Mouse (Mus musculus): ENCODE results near the gene Gpsm2.

DNA sequence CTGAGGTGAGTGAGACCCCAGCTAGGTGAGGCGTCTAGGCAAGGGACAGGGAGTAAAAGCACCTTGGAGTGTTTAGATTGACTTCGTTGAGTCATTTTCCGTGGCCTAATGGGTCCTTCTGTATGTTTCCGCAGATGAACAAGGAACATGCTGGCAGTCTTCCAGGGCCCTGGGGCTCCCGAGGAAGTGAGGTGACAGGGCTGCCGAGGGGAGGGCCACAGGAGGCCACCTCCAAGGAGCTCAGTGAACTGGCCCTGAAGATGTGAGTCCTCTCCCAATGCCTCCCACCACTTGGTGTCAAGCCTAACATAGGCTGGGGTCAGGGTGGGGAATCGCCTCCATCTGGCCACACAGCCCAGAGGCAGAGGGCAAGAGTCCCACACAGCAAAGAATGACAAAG, 42.9 kb upstream of the Gpsm2 start:
- no peak for TF ChIP-seq CTCF (IDR thresholded peaks at IDR 0.05; ENCODE audit: low read depth)
- no peak for TF ChIP-seq EP300 (IDR thresholded peaks at IDR 0.05; ENCODE audit: low read depth)
